Mouse (Mus musculus) thymus, postnatal 0 days (tissue): ENCODE measurements at regions not wholly inside any gene's neighbourhood (a gene's known extent, or its start where the extent isn't known, plus 50 kb on each side); places are given as distances from the start of the nearest gene placed in this dataset.
A peak's percentile ranks its signal among the peaks of the same experiment; 100 is the strongest.

Experiments used
- DNase-seq: peaks from one replicate; pipeline ENCODE4 v3.0.0-alpha.2; 2015; ENCODE audit warnings: low spot score

- DNase-seq = no peak
Observed at GRCm38 (mm10) chrX:113966128-113966527, 508.0 kb upstream of the Klhl4 start.

- DNase-seq = no peak
Observed at GRCm38 (mm10) chrX:113993118-113993517, 481.0 kb upstream of the Klhl4 start.

DNA sequence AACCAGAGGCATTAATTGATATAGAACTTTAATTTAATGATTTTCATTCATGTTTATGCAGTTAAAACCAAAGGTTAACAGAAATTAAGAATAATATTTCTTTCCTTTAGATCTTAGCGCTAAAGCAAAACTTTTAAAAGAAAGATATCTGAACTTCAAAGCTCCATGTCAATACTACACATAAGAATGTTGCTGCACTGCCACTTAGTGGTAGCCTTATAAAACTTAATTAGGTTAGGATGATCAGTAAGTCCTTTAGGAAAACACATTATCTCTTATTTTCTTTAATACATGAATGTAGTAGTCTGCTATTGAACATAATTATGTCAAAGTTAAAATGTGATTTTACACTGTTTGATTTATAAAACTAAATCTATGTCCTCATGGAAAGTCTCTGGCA is 432.9 kb upstream of the Klhl4 start:
- DNase-seq = peak; percentile 15
